Mouse (Mus musculus): ENCODE results near the gene Utp14b. TPM values are rescaled to one million over a fixed set of nuclear protein-coding genes. Genes with fewer than 3 reads are reported as not detected.

The Utp14b gene
- polyA plus RNA-seq (2012; fragmentation: generic; extraction: Trizol): under 1 TPM; 0.09 to 0.53 TPM

DNA sequence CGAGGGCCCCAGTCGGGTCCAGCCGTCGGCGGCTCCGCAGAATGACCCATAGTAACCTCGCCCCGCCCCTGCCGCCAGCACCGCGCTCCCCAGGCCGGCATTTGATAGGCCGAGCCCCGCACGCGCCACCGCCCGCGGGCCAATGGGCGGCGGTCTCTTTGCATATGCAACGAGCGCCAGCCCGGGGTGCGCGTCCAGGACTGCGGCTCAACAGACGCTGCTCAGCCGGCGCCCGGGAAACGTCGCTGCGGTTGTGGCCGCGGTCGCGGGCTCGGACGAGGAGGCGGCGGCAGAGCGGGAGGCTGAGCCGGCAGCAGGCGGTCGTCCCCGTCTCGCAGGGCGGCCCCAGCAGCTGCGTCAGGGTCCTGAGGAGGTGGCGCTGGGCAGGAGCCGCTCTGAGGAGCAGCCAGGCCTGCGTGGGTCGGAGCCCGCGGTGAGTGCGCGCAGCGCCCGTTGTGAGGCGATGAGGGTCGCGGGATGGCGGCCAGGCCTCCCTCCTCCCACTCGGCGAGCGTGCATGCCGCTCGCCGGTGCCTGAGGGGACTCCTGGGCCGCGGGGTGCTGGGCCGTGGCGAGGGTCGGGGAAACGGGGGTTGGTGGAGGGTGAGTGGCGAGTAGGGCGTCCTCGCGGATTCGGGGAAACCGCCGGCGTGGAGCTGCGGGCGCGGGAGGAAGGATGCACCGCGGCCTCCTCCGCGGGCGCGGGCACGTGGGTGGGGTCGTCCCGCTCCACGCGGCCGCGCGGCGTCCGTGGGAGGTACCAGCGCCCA, at the start of gene Utp14b, which contains the start of gene Acsl3:
Gene Utp14b (plus strand): TSS at position 368 of the 770 bp plus-strand sequence.
Gene Acsl3 (plus strand): TSS at position 155 of the 770 bp plus-strand sequence.

Other genes with a start within 250 kb of the Utp14b start
- 10 to 100 TPM; 15.0 to 29.7 TPM for gene Farsb, start 169.1 kb upstream of the Utp14b start, polyA plus RNA-seq (2012; fragmentation: generic; extraction: Trizol)
- under 1 TPM in 1 of 2 experiments, not detected in 1; 0.31 TPM for gene Mogat1, start 147.0 kb upstream of the Utp14b start, polyA plus RNA-seq (2012; fragmentation: generic; extraction: Trizol)
- not detected for gene BC035947, start 145.9 kb upstream of the Utp14b start, polyA plus RNA-seq (2012; fragmentation: generic; extraction: Trizol)
- 10 to 100 TPM in 1 of 2 experiments, 1 to 10 TPM in 1; 1.4 to 12.0 TPM for gene Acsl3, start 213 bp upstream of the Utp14b start, polyA plus RNA-seq (2012; fragmentation: generic; extraction: Trizol)
- gene Kcne4, start 158.7 kb downstream of the Utp14b start, polyA plus RNA-seq (2012; fragmentation: generic; extraction: Trizol): not detected